Mouse (Mus musculus): ENCODE results near the gene Rpain. TPM values are rescaled to one million over a fixed set of nuclear protein-coding genes. Genes with fewer than 3 reads are reported as not detected.
A peak's percentile ranks its signal among the peaks of the same experiment; 100 is the strongest.

The Rpain gene
- polyA plus RNA-seq, 1 experiment from 2014 or later: 69.4 TPM

DNA sequence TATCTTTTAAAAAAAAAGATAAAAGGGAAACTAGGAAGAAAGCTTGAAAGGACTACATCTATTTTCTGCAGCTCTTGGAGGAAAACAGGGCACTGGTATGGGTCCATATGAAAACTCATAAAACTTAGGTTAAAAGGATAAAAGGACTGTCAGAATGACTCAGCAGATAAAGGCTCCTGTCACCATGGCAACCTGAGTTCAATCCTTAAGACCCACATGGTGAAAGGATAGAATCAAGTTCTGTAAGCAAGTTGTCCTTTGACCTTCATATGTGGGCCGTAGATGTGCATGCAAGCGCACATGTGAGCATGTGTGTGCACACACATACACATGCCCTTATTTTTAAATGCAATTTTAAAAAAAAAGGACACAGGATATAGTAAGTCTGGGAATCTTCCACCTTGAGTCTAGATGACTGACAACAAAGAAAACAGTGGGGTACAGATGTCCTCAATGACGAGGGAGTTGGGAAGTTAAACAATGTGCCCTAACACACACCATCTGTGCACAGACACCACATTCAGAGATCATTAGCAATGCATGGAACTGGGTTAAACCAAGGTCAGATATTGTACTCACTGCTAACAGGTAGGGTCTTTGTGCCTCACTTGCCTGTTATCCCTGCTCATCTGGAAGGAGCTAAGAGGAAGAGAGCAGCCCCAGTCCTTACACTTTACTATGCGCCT is 5.6 kb upstream of the Rpain start:
- ATAC-seq (ENCODE audit: low FRiP score, low TSS enrichment): no peak
- Histone ChIP-seq H3K9ac (ENCODE audit: low read depth, low read length) (no peak overlapping the region), H3K4me2 (replicated peaks; ENCODE audit: low read depth, low read length) (no peak overlapping the region), H3K4me3 (ENCODE audit: low read length) (no peak overlapping the region), H3K36me3 (ENCODE audit: control insufficient read depth, insufficient read depth, low read length) (peaks cover 71% of the 10 kb centered on the region), H3K27me3 (ENCODE audit: control insufficient read depth, insufficient read depth, low read length) (no peaks in the 10 kb centered on the region), H3K27ac (ENCODE audit: low read depth, low read length) (no peak overlapping the region), H3K4me1 (ENCODE audit: control insufficient read depth, insufficient read depth, low read length) (peaks cover 5% of the 10 kb centered on the region), H3K9me3 (ENCODE audit: control insufficient read depth, low read length) (no peaks in the 10 kb centered on the region)
- 82% methylated on average over 4 of the region's 4 CpGs for WGBS

DNA sequence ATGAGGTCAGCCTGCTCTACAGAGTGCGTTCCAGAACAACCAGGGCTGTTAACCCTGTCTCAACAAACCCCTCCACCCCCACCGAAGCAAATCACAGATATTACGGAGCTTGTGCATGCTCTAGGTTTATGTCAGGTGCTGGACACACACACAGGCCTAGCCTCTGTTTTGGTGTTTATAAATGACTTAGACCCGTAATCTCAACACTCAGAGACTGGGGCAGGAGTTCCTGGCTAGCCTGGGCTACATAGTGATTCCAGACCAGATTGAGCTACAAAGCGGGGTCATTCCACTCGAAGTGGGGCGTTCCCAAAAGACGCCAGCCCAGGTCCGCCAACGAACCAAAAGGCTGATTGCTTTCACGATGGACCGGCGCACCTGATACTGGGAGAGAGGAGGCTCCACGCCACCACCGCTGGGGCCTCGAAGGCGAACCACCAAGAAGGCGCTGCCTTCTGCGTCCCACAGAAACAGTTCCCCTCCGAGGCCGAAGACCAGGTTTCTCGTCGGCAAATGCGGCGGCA is 680 bp upstream of the Rpain start:
- Histone ChIP-seq H3K27me3 (ENCODE audit: control insufficient read depth, insufficient read depth, low read length) (no peaks in the 10 kb centered on the region), H3K36me3 (ENCODE audit: control insufficient read depth, insufficient read depth, low read length) (peaks cover 35% of the 10 kb centered on the region), H3K4me2 (replicated peaks; ENCODE audit: low read depth, low read length) (peak overlapping the region; percentile 73), H3K4me1 (ENCODE audit: control insufficient read depth, insufficient read depth, low read length) (peaks cover 5% of the 10 kb centered on the region), H3K9ac (ENCODE audit: low read depth, low read length) (peak overlapping the region; percentile 94), H3K9me3 (ENCODE audit: control insufficient read depth, low read length) (no peaks in the 10 kb centered on the region), H3K27ac (ENCODE audit: low read depth, low read length) (peak overlapping the region; percentile 88), H3K4me3 (ENCODE audit: low read length) (peak overlapping the region; percentile 97)
- peak; percentile 8; the same call in 1 of the 2 replicates for ATAC-seq (ENCODE audit: low FRiP score, low TSS enrichment)
- WGBS: under 1% methylated on average over 25 of the region's 25 CpGs

DNA sequence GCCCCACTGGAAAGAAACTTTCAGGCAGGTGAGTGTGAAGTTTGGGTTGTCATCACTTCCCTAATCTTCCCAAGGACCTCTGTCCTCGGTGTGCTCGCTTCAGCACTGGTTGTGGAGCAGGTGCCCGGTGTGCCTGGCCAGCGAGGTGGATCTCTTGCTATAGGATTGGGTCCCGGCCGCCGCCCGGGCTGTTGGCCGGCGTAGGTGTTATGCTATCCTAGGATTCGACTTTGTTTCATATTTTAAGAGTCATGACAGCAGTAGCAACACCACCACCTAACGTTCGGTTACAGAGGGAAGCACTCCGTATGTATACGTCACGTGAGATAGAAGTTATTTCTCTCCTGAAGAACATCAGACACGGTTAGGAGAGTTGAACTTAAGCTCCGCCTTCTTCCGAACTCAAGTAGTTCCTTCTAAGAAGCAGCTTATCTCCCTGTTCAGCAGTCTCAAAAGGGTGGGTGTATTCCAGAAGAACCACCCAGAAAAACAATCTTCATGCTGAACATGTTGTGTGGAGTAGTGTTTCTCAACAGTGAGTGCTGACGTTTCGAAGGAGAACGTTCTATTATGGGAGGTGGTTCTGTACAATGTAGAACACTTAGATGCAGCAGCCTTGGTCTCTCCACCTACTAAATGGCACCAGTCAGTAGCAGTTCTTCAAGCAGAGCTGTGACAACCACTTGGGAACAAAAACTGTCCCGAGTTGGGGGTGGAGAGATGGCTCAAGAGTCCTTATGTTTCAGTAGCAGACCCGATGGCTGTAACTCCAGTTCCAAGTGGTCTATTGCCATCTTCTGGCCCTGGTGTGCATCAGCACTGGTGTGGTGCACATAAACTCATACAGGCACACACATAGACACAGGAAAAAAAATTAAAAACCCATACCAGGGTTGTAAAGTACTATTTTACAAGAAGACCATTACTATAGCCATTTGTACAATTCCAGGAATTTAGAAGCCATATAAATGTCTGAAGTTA is 837 bp downstream of the Rpain start:
- ATAC-seq (ENCODE audit: low FRiP score, low TSS enrichment): peak; percentile 40

DNA sequence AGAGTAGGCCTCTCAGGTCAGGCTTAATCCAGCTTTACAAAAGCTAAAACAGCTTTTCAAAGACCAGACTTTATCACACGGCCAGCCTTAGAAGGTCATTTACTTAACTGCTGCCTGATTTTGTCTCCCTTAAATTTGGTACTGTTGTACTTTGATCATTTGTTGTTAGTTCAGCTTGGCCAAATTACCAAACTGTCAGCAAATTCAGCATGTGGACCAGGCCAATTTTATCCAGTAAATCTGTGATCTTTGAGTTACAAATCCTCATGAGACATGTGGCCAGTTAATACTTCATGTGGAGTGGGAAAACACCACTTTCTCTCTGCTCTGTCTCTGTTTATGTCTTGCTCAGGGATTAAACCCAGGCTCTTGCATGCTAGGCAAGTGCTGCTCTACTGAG is 2.6 kb downstream of the Rpain start:
- H3K9me3 ChIP-seq (ENCODE audit: control insufficient read depth, low read length): no peaks in the 10 kb centered on the region
- WGBS: 63% methylated on average over 1 of the region's 1 CpGs
- H3K9ac ChIP-seq (ENCODE audit: low read depth, low read length): no peak overlapping the region
- H3K27ac ChIP-seq (ENCODE audit: low read depth, low read length): no peak overlapping the region
- H3K4me2 ChIP-seq (replicated peaks; ENCODE audit: low read depth, low read length): no peak overlapping the region
- H3K27me3 ChIP-seq (ENCODE audit: control insufficient read depth, insufficient read depth, low read length): no peaks in the 10 kb centered on the region
- no peak for ATAC-seq (ENCODE audit: low FRiP score, low TSS enrichment)
- peaks cover 5% of the 10 kb centered on the region for H3K4me1 ChIP-seq (ENCODE audit: control insufficient read depth, insufficient read depth, low read length)
- no peak overlapping the region for H3K4me3 ChIP-seq (ENCODE audit: low read length)
- peaks cover 36% of the 10 kb centered on the region for H3K36me3 ChIP-seq (ENCODE audit: control insufficient read depth, insufficient read depth, low read length)

More for the DNA sequence above, 837 bp downstream of the Rpain start:
- Histone ChIP-seq H3K27ac (ENCODE audit: low read depth, low read length) (peak overlapping the region; percentile 81; the same call in 1 of the 2 replicates), H3K9ac (ENCODE audit: low read depth, low read length) (peak overlapping the region; percentile 67), H3K36me3 (ENCODE audit: control insufficient read depth, insufficient read depth, low read length) (peaks cover 32% of the 10 kb centered on the region), H3K4me3 (ENCODE audit: low read length) (peak overlapping the region; percentile 97), H3K4me1 (ENCODE audit: control insufficient read depth, insufficient read depth, low read length) (peaks cover 5% of the 10 kb centered on the region), H3K27me3 (ENCODE audit: control insufficient read depth, insufficient read depth, low read length) (no peaks in the 10 kb centered on the region), H3K4me2 (replicated peaks; ENCODE audit: low read depth, low read length) (peak overlapping the region; percentile 88), H3K9me3 (ENCODE audit: control insufficient read depth, low read length) (no peaks in the 10 kb centered on the region)
- 17% methylated on average over 24 of the region's 24 CpGs for WGBS

DNA sequence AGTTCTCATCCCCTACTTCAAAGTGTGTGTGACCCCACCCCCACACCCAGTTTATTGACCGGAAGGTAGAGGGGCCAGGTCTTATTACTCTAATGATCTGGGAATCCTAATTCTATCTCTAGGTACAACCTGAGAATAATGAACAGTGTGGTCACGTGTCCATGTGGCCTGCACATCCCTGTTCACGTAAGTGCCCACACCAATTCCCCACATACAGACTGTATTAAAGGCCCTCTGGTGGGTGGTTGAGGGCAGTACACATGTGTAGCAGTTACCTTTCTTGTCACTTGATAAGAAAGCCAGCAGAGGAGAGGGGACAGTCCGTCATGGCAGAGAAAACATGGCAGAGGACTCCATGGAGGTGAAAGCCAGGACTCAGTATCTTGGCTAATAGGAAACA is 3.9 kb downstream of the Rpain start:
- H3K4me1 ChIP-seq (ENCODE audit: control insufficient read depth, insufficient read depth, low read length): no peaks in the 10 kb centered on the region
- no peak for ATAC-seq (ENCODE audit: low FRiP score, low TSS enrichment)
- no peaks in the 10 kb centered on the region for H3K9me3 ChIP-seq (ENCODE audit: control insufficient read depth, low read length)
- H3K27ac ChIP-seq (ENCODE audit: low read depth, low read length): no peak overlapping the region
- no peak overlapping the region for H3K9ac ChIP-seq (ENCODE audit: low read depth, low read length)
- H3K36me3 ChIP-seq (ENCODE audit: control insufficient read depth, insufficient read depth, low read length): peaks cover 46% of the 10 kb centered on the region
- no peak overlapping the region for H3K4me2 ChIP-seq (replicated peaks; ENCODE audit: low read depth, low read length)
- whole genome bisulfite sequencing: 74% methylated on average over 4 of the region's 4 CpGs
- H3K27me3 ChIP-seq (ENCODE audit: control insufficient read depth, insufficient read depth, low read length): no peaks in the 10 kb centered on the region
- H3K4me3 ChIP-seq (ENCODE audit: low read length): no peak overlapping the region

DNA sequence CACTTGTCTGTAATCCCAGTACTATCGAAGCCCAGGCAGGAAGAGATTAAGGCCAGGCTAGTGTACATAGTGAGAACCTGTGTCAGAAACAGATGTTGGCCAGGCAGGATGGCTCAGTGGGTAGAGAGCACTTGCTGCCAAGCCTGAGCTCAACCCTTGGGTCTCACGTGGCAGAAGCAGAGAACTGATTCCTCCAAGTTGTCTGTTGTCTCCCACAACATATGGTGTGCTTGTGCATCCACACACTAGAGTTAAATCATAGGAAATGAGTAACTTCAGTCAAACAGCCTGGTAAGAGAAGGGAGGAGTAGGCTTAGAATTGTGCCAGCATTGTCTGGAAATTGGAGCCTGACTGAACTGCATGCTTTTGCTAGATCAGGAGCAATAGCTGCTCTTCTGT is 5.2 kb downstream of the Rpain start:
- Histone ChIP-seq H3K36me3 (ENCODE audit: control insufficient read depth, insufficient read depth, low read length) (peaks cover 56% of the 10 kb centered on the region), H3K4me1 (ENCODE audit: control insufficient read depth, insufficient read depth, low read length) (no peaks in the 10 kb centered on the region), H3K27me3 (ENCODE audit: control insufficient read depth, insufficient read depth, low read length) (no peaks in the 10 kb centered on the region), H3K9ac (ENCODE audit: low read depth, low read length) (no peak overlapping the region), H3K4me2 (replicated peaks; ENCODE audit: low read depth, low read length) (no peak overlapping the region), H3K27ac (ENCODE audit: low read depth, low read length) (no peak overlapping the region), H3K9me3 (ENCODE audit: control insufficient read depth, low read length) (no peaks in the 10 kb centered on the region), H3K4me3 (ENCODE audit: low read length) (no peak overlapping the region)
- WGBS: 80% methylated on average over 2 of the region's 2 CpGs
- ATAC-seq (ENCODE audit: low FRiP score, low TSS enrichment): no peak

DNA sequence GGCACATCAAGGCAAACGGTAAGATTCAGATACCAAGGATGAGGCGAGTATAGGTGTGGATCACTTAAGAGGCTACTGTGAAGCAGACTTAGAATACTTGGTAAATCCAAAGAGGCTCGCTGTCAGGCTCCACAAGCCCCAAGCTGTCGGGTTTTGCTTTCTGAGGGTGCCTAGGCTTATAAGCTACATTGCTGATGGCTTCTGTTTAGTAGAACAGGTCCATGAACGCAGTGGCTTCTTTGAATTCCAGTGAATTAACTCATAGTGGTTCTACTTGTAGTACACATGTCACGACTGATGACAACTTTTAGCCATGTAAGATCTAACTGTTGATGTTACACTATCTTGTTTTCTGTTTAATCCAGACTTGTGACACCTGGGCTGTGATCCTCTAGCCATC is 7.3 kb downstream of the Rpain start:
- H3K9ac ChIP-seq (ENCODE audit: low read depth, low read length): no peak overlapping the region
- no peak for ATAC-seq (ENCODE audit: low FRiP score, low TSS enrichment)
- peaks cover 68% of the 10 kb centered on the region for H3K36me3 ChIP-seq (ENCODE audit: control insufficient read depth, insufficient read depth, low read length)
- no peak overlapping the region for H3K4me3 ChIP-seq (ENCODE audit: low read length)
- H3K27ac ChIP-seq (ENCODE audit: low read depth, low read length): no peak overlapping the region
- WGBS: 91% methylated on average over 6 of the region's 6 CpGs
- H3K4me2 ChIP-seq (replicated peaks; ENCODE audit: low read depth, low read length): no peak overlapping the region
- H3K27me3 ChIP-seq (ENCODE audit: control insufficient read depth, insufficient read depth, low read length): no peaks in the 10 kb centered on the region
- no peaks in the 10 kb centered on the region for H3K9me3 ChIP-seq (ENCODE audit: control insufficient read depth, low read length)
- H3K4me1 ChIP-seq (ENCODE audit: control insufficient read depth, insufficient read depth, low read length): peaks cover 5% of the 10 kb centered on the region; the same call in 1 of the 2 replicates

DNA sequence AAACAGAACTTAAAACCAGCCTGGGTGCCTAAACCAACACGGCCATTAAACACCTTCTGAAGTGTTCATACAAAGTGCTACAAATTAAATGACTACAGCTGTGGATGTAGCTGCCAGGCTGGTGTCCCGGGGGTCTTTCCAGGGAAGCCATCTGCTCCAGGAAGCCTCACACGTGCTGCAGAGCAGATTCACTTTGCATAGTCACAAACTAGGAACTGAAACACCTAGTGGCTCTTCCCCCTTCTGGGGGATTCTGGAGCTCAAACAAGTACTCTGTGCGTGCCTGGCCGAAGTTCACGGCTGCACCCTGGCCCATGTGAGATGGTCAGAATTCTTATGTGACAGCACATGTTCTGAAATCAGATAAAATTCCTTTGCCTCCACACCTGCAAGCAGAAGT is 10.2 kb downstream of the Rpain start:
- H3K9ac ChIP-seq (ENCODE audit: low read depth, low read length): no peak overlapping the region
- WGBS: 89% methylated on average over 6 of the region's 6 CpGs
- H3K4me3 ChIP-seq (ENCODE audit: low read length): no peak overlapping the region
- peaks cover 64% of the 10 kb centered on the region for H3K36me3 ChIP-seq (ENCODE audit: control insufficient read depth, insufficient read depth, low read length)
- H3K9me3 ChIP-seq (ENCODE audit: control insufficient read depth, low read length): no peaks in the 10 kb centered on the region
- peaks cover 5% of the 10 kb centered on the region; the same call in 1 of the 2 replicates for H3K4me1 ChIP-seq (ENCODE audit: control insufficient read depth, insufficient read depth, low read length)
- H3K27me3 ChIP-seq (ENCODE audit: control insufficient read depth, insufficient read depth, low read length): no peaks in the 10 kb centered on the region
- ATAC-seq (ENCODE audit: low FRiP score, low TSS enrichment): no peak
- no peak overlapping the region for H3K27ac ChIP-seq (ENCODE audit: low read depth, low read length)
- no peak overlapping the region for H3K4me2 ChIP-seq (replicated peaks; ENCODE audit: low read depth, low read length)
